Mouse (Mus musculus): ENCODE measurements around the gene 4930518I15Rik. TPM values are rescaled to one million over a fixed set of nuclear protein-coding genes. Genes with fewer than 3 reads are reported as not detected.
"Not testable (repeated sequence)": the region's sequence is repeated elsewhere in the genome, so short reads cannot be mapped to it uniquely, and the experiment has no call there.

The 4930518I15Rik gene
- polyA plus RNA-seq, 1 experiment from 2014 or later = 4.1 TPM

DNA sequence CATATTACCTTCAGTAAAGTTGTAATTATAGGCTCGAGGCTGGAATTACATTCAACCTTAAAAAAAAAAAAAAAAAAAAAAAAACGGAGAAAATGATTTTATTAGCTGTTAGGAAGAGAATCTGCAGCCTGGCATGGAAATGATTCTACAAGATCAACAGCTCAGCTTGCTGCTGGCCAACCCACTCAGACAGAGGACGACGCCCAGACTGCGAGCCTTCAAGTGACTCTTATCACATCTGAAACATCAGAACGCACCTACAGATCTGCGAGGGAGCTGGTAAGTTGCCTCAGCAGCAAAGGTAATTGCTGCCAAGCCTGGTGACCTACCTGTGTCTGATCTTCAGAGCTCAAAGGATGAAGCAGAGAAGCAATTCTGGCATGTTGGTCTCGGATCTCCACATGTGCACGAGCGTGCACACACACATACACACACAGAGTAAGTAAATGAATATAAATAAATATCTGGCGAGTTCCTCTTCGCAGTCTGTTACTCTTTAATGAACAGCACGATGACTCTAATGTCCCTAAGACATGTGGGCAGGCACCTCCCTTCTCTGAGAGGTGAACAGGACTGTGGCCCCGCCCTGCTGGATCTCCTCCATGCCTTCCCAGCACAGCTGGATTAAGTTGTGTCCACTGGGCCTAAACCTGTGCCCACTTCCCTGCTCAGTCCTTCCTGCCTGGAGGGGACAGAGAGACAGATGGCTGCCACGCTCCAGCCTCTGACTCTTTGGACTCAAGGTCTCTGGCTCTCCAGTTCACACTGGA is 36.9 kb upstream of the 4930518I15Rik start:
- no peaks in the 10 kb centered on the region for H3K9me3 ChIP-seq
- H3K4me2 ChIP-seq = no peak overlapping the region
- H3K4me3 ChIP-seq = no peak overlapping the region
- peaks cover 11% of the 10 kb centered on the region for H3K4me1 ChIP-seq
- no peak overlapping the region for H3K9ac ChIP-seq
- peaks cover 5% of the 10 kb centered on the region; the same call in 1 of the 2 replicates for H3K27me3 ChIP-seq (replicated peaks)
- 69% methylated on average over 15 of the region's 15 CpGs for WGBS
- H3K36me3 ChIP-seq = no peaks in the 10 kb centered on the region
- H3K27ac ChIP-seq (replicated peaks) = no peak overlapping the region
- no peak for ATAC-seq (ENCODE audit: extremely low read depth, insufficient number of reproducible peaks, low FRiP score, low TSS enrichment)

DNA sequence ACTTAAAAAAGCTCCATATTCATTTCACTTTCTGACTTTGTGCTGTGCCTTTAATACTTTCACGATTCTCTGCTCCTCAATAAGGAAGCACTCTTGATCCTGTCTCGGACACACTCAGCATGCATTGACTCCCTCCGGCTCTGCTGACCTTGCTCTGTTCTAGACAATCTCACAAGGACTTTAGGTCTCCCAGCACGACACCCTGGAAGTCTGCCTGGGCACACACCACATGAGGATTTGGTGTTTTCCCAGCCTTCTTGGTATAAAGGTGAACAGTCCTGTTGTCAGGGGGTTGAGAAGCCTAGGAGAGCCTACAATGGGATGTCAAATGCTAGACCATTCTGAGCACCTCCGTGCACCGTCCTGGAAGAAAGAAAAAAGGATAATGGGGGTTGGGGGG is 35.1 kb upstream of the 4930518I15Rik start:
- Histone ChIP-seq H3K27ac (replicated peaks) (no peak overlapping the region), H3K4me1 (peaks cover 2% of the 10 kb centered on the region), H3K4me3 (no peak overlapping the region), H3K9ac (no peak overlapping the region), H3K27me3 (replicated peaks) (peaks cover 5% of the 10 kb centered on the region; the same call in 1 of the 2 replicates), H3K9me3 (no peaks in the 10 kb centered on the region), H3K36me3 (no peaks in the 10 kb centered on the region), H3K4me2 (no peak overlapping the region)
- WGBS = 63% methylated on average over 6 of the region's 6 CpGs
- ATAC-seq (ENCODE audit: extremely low read depth, insufficient number of reproducible peaks, low FRiP score, low TSS enrichment) = no peak

DNA sequence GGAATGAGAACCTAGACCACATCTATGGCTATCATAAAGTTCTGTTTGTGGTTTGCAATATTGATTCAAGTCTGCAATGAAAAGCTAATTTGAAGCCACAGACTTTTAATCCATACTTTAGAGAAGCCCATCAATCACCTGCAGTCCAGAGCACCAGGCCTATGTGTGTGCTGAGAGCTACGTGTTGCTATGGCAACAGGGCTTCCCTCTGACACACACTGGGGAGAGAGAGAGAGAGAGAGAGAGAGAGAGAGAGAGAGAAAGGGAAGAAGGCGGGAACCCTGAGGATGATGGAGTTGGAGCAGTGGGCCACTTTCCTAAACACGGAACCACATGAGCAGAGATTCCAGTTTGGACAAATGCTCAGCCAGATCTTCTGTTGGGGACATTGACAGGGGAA is 34.5 kb upstream of the 4930518I15Rik start:
- Histone ChIP-seq H3K4me3 (no peak overlapping the region), H3K27ac (replicated peaks) (no peak overlapping the region), H3K4me2 (no peak overlapping the region), H3K9ac (no peak overlapping the region), H3K4me1 (no peaks in the 10 kb centered on the region), H3K9me3 (no peaks in the 10 kb centered on the region), H3K27me3 (replicated peaks) (no peaks in the 10 kb centered on the region), H3K36me3 (no peaks in the 10 kb centered on the region)
- WGBS = 58% methylated on average over 3 of the region's 3 CpGs
- no peak for ATAC-seq (ENCODE audit: extremely low read depth, insufficient number of reproducible peaks, low FRiP score, low TSS enrichment)

DNA sequence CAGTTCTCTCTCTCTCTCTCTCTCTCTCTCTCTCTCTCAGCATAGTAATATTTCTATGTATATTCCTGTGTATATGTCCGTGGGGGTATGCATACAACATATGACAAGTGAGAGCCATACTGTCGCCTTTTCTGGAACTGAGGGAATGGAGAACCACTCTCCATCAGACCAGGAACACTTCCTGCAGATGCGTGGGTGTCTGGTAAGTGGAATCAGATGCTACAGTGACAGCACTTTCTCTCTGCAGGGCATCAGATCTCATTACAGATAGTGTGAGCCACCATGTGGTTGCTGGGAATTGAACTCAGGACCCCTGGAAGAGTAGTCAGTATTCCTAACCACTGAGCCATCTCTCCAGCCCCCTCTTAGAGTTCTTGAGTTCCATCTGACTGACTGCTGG is 30.7 kb upstream of the 4930518I15Rik start:
- Histone ChIP-seq H3K4me3 (no peak overlapping the region), H3K4me2 (no peak overlapping the region), H3K4me1 (peaks cover 5% of the 10 kb centered on the region; the same call in 1 of the 2 replicates), H3K9ac (no peak overlapping the region), H3K9me3 (no peaks in the 10 kb centered on the region), H3K36me3 (no peaks in the 10 kb centered on the region), H3K27me3 (replicated peaks) (no peaks in the 10 kb centered on the region), H3K27ac (replicated peaks) (no peak overlapping the region)
- no peak for ATAC-seq (ENCODE audit: extremely low read depth, insufficient number of reproducible peaks, low FRiP score, low TSS enrichment)
- WGBS = 65% methylated on average over 3 of the region's 3 CpGs

DNA sequence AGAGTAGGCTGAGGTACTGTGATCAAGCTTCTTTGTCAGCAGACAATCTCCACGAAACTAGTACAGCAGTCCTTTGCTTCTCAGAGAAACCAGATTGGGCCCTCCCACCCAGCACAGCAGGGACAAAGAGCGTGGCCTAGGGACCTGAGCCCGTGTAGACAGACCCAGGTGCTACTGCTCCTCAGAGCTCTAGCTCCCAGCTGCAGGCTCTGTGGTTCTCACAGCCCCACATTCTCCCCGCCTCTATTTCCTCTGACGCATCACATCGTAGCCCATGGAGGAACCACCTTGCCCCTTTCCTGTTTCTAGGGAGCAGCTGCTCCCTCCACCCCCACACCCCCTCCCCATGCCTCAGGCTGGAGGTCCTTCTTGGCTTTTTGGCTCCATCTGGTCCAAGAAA is 29.3 kb upstream of the 4930518I15Rik start, which contains the start of gene Sla2:
Gene Sla2, minus strand, starts transcription at position 176 of the 400 bp plus-strand sequence.
- Histone ChIP-seq H3K27me3 (replicated peaks) (no peaks in the 10 kb centered on the region), H3K4me2 (no peak within 1 kb of the TSS), H3K27ac (replicated peaks) (no peak within 1 kb of the TSS), H3K36me3 (no peaks in the 10 kb centered on the region), H3K9me3 (no peaks in the 10 kb centered on the region), H3K4me1 (peaks cover 5% of the 10 kb centered on the region; the same call in 1 of the 2 replicates), H3K4me3 (no peak within 1 kb of the TSS), H3K9ac (no peak within 1 kb of the TSS)
- no peak for ATAC-seq (ENCODE audit: extremely low read depth, insufficient number of reproducible peaks, low FRiP score, low TSS enrichment)
- WGBS = 54% methylated on average over 6 of the region's 6 CpGs

DNA sequence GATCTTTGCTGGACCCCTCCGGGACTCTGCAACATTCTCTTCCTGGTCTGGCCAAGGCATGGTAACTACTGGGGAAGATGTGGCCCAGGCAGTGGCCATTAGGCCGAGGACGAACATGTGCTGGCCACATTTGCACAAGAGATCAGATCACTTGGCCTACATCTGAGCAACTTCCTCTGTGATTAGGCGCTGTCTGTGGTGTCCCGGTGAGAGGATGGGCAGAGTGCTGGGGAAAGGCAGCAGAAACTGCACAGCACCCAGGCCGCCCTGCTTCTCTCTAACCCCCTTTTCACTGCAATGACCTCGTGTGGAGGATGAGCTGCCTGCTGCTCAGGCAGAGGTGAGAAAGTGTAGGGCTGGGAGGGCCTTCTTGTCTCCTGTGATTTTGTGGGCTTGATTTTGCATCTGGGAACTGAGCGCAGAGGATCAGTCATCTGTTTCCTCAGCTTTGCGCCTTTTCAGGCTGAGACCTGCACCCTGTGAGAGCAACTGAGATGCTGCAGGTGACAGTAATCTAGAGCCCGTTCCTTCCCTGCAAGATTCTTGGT is 28.4 kb upstream of the 4930518I15Rik start:
- Histone ChIP-seq H3K4me1 (peaks cover 5% of the 10 kb centered on the region; the same call in 1 of the 2 replicates), H3K4me2 (no peak overlapping the region), H3K9ac (no peak overlapping the region), H3K27me3 (replicated peaks) (no peaks in the 10 kb centered on the region), H3K9me3 (no peaks in the 10 kb centered on the region), H3K4me3 (no peak overlapping the region), H3K27ac (replicated peaks) (no peak overlapping the region), H3K36me3 (no peaks in the 10 kb centered on the region)
- WGBS = 71% methylated on average over 10 of the region's 10 CpGs
- no peak for ATAC-seq (ENCODE audit: extremely low read depth, insufficient number of reproducible peaks, low FRiP score, low TSS enrichment)

DNA sequence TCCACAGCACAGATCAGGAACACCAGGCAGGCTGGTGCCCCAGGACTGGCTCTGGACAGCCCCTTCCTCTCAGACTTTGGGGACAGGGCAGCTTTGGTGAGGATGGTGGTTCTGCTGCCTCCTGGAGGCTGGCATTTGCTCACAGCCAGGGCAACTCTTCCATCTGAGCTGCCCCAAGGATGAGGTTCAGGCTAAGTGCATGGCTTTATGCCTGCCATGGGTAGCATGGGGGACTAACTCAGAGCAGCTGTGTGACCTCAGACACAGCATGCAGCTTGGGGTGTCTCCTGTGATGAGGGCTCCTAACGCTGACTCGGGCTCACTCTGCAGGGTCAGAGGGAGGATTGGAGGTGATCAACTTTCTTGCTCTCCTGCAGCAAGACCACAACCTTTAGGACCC is 27.9 kb upstream of the 4930518I15Rik start:
- H3K9me3 ChIP-seq; ATAC-seq (ENCODE audit: extremely low read depth, insufficient number of reproducible peaks, low FRiP score, low TSS enrichment); H3K4me1 ChIP-seq; H3K4me2 ChIP-seq; H3K9ac ChIP-seq; H3K27me3 ChIP-seq (replicated peaks); H3K27ac ChIP-seq (replicated peaks); H3K4me3 ChIP-seq; H3K36me3 ChIP-seq: not testable (repeated sequence)
- 72% methylated on average over 2 of the region's 2 CpGs for WGBS

GRCm38 (mm10) chr2:156884396-156885211 is 26.9 kb upstream of the 4930518I15Rik start:
- no peaks in the 10 kb centered on the region for H3K9me3 ChIP-seq
- ATAC-seq (ENCODE audit: extremely low read depth, insufficient number of reproducible peaks, low FRiP score, low TSS enrichment) = no peak
- H3K27ac ChIP-seq (replicated peaks) = no peak overlapping the region
- peaks cover 5% of the 10 kb centered on the region; the same call in 1 of the 2 replicates for H3K4me1 ChIP-seq
- WGBS = 71% methylated on average over 10 of the region's 10 CpGs
- H3K36me3 ChIP-seq = no peaks in the 10 kb centered on the region
- H3K4me2 ChIP-seq = no peak overlapping the region
- H3K27me3 ChIP-seq (replicated peaks) = no peaks in the 10 kb centered on the region
- no peak overlapping the region for H3K4me3 ChIP-seq
- no peak overlapping the region for H3K9ac ChIP-seq

DNA sequence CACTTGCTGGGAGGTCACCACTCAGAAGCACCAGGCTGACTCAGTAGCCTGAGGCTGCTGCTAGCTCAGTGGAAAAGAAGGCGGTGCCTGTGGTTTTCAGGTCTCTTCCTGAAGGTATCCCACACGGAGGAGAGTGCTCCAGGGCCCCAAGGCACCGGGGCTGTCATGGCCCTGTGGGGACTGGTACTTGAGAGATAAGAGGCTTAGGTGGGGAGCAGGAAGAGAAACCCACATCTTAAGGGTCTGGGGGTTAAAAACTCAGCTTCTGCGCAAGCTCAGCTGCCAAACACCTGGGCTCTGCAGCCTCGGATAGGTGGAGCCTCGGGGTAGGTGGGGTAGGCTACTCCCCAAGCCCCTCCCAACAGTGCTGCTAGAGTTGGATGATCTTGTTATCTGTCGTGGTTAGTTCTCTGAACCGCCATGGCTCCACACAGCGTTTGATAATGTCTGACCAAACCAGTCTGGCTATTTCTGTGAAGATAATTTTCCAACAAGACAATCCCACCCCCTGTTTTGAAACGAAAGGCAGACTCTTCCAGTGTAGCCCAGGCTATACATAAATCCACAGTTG is 24.8 kb upstream of the 4930518I15Rik start:
- Histone ChIP-seq H3K4me3 (no peak overlapping the region), H3K4me1 (peaks cover 12% of the 10 kb centered on the region), H3K27ac (replicated peaks) (no peak overlapping the region), H3K27me3 (replicated peaks) (no peaks in the 10 kb centered on the region), H3K9ac (no peak overlapping the region), H3K9me3 (no peaks in the 10 kb centered on the region), H3K4me2 (peak overlapping the region; percentile 24), H3K36me3 (no peaks in the 10 kb centered on the region)
- ATAC-seq (ENCODE audit: extremely low read depth, insufficient number of reproducible peaks, low FRiP score, low TSS enrichment) = no peak
- WGBS = 24% methylated on average over 10 of the region's 10 CpGs

- 78% methylated on average over 3 of the region's 3 CpGs for whole genome bisulfite sequencing
- H3K27ac ChIP-seq (replicated peaks) = no peak overlapping the region
Measured at GRCm38 (mm10) chr2:156879541-156879940, 21.8 kb upstream of the 4930518I15Rik start.

GRCm38 (mm10) chr2:156877726-156878125 is 20.0 kb upstream of the 4930518I15Rik start:
- H3K4me1 ChIP-seq = peaks cover 7% of the 10 kb centered on the region; the same call in 1 of the 2 replicates
- no peak overlapping the region for H3K9ac ChIP-seq
- no peak for ATAC-seq (ENCODE audit: extremely low read depth, insufficient number of reproducible peaks, low FRiP score, low TSS enrichment)
- H3K4me2 ChIP-seq = no peak overlapping the region
- WGBS = 44% methylated on average over 9 of the region's 9 CpGs
- no peak overlapping the region for H3K27ac ChIP-seq (replicated peaks)
- no peaks in the 10 kb centered on the region for H3K27me3 ChIP-seq (replicated peaks)
- no peaks in the 10 kb centered on the region for H3K9me3 ChIP-seq
- H3K4me3 ChIP-seq = no peak overlapping the region
- H3K36me3 ChIP-seq = peaks cover 30% of the 10 kb centered on the region

More at GRCm38 (mm10) chr2:156879541-156879940, 21.8 kb upstream of the 4930518I15Rik start:
- H3K9me3 ChIP-seq = no peaks in the 10 kb centered on the region
- no peak overlapping the region for H3K4me3 ChIP-seq
- H3K4me1 ChIP-seq = peaks cover 9% of the 10 kb centered on the region
- no peak overlapping the region for H3K4me2 ChIP-seq
- no peak overlapping the region for H3K9ac ChIP-seq
- no peaks in the 10 kb centered on the region for H3K27me3 ChIP-seq (replicated peaks)
- H3K36me3 ChIP-seq = peaks cover 11% of the 10 kb centered on the region
- no peak for ATAC-seq (ENCODE audit: extremely low read depth, insufficient number of reproducible peaks, low FRiP score, low TSS enrichment)

All from heart, embryonic 13.5 days (tissue).